Mouse (Mus musculus) heart, postnatal 14 days (tissue): ENCODE data around the gene Tmem262. TPM values are rescaled to one million over a fixed set of nuclear protein-coding genes. Genes with fewer than 3 reads are reported as not detected.

ENCODE experiments used
- DNase-seq, 2 experiments: peaks; one replicate each; pipeline ENCODE4 v3.0.0; 2021 to 2022
- intact Hi-C: fragments of 180-260 bp; cut with DNase I; formaldehyde crosslinking; loops from one replicate; pipeline ENCODE4 v1.15.1; 2025
- total RNA-seq, 2 experiments: library from RNA; stranded (reverse); gene quantifications; 2 replicates each; pipeline ENCODE4 v1.2.3; 2021

Tmem262 gene
- total RNA-seq, 2 experiments from 2014 or later, result not detected

DNA sequence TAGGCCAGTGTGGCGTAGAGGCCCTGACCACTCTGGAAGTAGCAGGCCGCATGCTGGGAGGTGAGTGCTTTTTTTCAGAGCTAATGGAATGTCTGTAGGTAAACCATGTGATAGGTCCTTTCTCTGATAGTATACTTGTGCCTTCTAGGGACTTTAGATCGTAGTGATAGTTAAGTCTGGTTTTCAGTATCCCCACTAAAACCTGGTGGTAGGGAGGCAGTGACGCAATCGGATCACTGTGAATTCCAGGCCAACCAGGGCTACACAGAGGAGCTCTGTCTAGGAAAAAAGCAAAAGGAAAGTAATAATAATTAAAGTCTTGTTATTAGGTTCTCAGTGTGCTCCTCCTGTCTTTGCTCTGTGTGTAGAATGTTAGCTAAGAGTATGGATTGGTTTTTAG is 21.3 kb upstream of the Tmem262 start:
- no peak for DNase-seq
- intact Hi-C loops, result no loop called here

DNA sequence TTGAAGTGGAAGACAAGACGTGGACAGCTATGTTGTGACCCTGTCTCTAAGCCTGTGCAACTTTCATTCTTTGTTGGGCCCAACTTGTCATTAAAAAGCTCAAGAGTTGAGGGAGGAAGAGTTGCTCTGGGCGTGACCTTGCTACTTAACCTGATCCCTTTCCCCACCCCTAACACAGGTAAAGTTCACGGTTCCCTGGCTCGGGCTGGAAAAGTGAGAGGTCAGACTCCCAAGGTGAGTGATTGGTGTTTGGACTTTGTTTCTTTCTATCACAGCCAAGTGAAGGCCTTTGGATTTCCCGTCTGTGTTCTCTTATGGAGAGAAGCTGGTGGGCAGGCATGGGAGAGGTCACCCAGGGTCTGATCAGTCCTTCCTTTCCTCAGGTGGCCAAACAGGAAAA is 20.9 kb upstream of the Tmem262 start:
- DNase-seq, result no peak
- intact Hi-C loops, result no loop called here

DNA sequence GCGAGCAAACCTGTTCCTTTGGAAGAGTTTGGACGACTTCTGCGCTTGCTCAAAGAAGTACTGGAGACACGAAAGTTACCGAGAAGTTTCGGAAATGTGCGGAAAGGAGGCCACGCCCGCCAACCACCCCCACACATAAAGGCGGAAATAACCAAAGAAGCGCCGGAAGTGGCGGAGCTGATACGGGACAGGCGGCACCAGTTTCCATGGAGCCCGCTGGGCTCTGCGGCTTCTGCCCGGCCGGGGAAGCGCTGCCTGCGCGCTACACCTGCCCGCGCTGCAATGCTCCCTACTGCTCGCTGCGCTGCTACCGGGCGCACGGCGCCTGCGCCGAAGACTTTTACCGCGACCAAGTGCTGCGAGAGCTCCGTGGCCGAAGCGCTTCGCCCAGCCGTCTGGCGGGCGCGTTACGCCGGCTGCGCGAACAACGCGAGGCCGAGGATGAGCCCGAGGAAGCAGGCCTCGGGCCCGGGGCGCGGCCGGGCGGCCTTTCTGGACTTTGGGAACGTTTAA is 18.8 kb upstream of the Tmem262 start, which contains the start of gene Znhit2:
Znhit2 (plus strand) TSS at position 172 of the 513 bp plus-strand sequence.
- intact Hi-C loops, result loop anchor here (10.0 kb wide), 1 partner anchor 274 kb away; the partner anchor contains the start of gene Men1
- DNase-seq, result peak; percentile 89 to 93

DNA sequence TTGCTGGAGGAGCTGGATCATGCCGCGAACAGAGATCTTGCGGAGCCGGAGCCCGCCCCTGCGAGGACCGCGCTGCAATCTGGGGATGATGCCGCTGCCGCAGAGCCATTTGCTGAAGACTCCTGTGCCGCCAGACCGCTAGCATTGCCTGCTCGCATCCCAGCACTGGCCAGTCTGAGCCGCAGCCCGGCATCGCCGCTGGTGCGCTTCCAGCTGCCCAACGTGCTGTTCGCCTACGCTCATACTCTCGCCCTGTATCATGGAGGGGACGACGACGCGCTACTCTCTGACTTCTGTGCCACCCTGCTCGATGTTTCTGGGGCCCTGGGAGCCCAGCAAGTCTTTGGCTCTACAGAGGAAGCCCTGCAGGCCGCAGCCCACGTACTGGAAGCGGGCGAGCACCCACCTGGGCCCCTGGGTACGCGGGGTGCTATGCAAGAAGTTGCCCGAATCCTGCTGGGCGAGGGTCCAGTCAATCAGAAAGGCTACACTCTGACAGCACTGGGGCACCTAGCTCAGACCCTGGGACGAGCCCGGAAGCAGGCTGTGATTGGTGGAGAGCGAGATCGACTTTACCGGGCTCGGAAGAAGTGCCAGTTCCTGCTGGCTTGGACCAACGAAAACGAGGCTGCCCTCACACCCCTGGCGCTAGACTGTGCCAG is 18.1 kb upstream of the Tmem262 start:
- intact Hi-C loops, result loop anchor here (10.0 kb wide), 1 partner anchor 273 kb away; the partner anchor contains the start of gene Men1
- peak in 1 of 2 experiments; percentile 45 for DNase-seq

DNA sequence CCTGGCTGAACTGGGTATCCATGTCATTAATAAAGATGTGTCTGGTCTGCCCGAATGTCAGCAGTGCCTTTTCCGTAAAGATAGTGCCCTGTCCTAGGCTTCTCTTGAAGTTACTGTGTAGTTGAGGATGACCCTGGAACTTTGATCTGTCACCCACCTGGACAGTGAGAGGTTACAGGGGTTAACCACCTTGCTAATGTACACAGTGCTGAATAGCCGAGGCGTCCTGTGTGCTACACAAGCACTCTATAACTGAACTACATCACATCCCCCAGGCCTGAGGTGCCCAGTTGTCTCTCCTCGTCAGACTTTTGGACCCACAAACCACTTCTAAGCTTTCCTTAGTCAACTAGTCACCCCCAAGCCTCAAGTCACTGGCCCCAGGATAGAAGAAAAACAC is 17.4 kb upstream of the Tmem262 start:
- intact Hi-C loops, result loop anchor here (10.0 kb wide), 1 partner anchor 272 kb away; the partner anchor contains the start of gene Men1
- no peak for DNase-seq

DNA sequence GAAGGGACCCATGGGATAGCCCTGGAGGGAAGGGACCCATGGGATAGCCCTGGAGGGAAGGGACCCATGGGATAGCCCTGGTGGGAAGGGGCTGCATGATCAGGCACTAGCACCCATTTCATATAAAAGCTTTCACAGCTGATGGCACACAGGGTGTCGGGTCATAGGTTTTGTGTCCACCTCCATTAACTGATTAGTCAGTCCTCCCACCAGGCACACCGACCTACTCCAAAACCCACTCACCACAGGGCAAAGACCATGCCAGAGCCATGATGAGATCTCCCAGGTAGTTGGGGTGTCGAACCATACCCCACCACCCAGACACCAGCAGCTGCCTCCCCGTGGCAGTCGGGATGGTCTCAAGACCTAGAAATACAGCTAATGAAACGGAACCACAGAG is 16.8 kb upstream of the Tmem262 start:
- no peak for DNase-seq
- intact Hi-C loops, result loop anchor here (10.0 kb wide), 1 partner anchor 272 kb away; the partner anchor contains the start of gene Men1

DNA sequence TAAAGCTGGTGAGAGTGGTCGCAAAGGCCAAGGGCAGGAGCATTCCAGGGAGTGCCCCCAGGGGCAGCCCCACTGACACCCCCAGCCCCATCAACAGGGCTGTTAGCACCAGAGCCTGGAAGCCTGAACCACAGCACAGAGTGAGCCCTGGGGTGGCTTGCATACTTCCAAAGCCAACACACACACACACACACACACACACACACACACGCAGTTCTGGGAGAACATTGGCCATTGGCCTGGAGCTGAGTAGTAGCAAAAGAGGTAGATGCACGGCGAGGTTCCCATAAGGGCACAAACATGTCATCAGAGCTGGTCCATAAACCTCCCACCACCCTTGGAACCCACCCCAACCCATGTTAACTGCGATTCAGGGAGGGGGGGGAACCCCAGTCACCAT is 13.3 kb upstream of the Tmem262 start:
- intact Hi-C loops, result loop anchor here (10.0 kb wide), 1 partner anchor 268 kb away; the partner anchor contains the start of gene Men1

DNA sequence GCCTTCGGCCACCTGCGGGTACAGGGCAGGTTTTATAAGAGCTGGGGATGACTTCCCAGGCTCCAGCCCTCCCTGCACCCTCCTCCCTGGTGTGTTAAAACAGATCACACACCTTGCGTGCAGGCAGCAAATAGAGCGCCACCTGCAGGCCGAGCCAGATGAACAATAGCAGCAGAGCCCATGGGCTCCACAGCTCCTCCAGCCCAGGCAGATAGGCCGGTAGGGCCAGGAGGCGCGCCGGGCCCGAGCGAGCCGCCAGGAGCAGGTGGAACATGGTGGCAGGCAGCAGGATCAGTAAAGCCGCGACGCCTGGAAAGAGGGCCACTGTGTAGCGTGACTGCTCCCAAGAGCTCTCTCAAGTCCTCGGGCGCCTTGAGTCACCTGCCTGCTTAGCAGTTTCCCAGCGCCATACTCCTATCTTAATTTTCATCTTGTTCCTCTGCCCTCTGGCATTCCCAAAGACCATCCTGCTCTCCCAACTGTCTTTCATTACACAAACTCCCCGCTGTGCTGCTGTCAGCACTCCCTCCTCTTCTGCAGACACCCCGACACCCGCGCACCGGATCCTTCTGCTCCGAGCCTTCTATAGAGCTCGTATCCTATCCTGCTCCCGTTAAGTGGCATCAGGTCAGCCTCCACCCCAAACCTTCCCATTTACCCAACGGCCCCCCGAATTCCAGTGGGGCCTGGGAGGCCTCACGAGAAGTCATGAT is 12.7 kb upstream of the Tmem262 start:
- intact Hi-C loops, result loop anchor here (10.0 kb wide), 1 partner anchor 268 kb away; the partner anchor contains the start of gene Men1
- peak; percentile 74 to 85 for DNase-seq

More for the DNA sequence above, 13.3 kb upstream of the Tmem262 start:
- no peak for DNase-seq

DNA sequence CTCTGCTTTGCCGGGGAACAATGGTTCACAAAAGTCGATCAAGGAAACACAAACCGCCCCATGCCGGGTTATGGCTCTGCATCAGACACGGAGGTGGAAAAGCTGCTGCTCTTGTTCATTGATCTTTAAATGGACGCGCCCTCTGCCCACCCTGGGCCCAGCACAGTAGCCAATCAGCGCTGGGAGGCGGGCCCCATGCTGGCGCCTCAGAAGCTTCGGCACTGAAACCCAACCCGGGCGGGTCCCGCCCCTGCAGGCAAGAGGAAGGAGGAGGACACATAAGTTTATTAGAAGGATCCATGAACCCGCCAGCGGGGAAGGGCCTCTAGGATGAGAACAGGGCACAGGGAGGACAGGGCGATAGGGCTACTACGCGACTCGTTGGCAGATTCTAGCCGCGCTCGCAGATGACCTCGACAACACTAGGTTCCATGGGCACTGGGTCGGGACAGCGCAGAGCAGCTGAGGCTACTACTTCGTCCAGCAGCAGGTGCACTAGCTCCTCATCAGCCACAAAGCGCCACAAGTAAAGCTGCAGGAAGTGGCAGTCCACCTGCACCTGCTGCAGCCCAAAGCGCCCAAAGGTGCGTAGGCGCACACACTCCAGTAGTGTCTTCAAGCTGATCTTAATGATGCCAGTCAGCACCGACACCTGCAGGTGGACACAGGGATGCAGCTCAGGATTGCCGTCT is 12.0 kb upstream of the Tmem262 start, which contains the start of gene Tm7sf2:
Tm7sf2 (minus strand) TSS at position 650 of the 692 bp plus-strand sequence.
- intact Hi-C loops, result loop anchor here (10.0 kb wide), 1 partner anchor 267 kb away; the partner anchor contains the start of gene Men1
- DNase-seq, result peak; percentile 89 to 90

DNA sequence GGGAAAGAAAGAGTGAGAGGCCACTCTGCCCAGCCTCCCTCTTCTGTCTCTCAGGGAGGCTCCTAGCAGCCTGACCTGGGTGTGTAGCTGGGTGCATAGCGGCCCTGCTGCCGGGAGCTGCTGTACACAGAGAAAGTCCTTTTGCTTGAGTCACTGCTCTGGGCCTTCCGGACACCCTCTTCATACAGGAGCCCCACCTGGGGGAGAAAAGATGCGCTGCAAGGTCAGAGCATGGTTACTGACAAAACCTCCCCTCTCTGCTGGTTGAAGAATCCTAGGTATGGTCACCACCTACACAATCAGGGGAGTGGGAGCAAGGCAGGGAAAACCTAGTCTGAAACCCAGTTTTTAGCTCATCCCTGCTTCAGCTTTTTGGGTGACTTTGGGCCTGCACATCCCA is 10.9 kb upstream of the Tmem262 start:
- intact Hi-C loops, result loop anchor here (10.0 kb wide), 1 partner anchor 266 kb away; the partner anchor contains the start of gene Men1
- DNase-seq, result no peak

DNA sequence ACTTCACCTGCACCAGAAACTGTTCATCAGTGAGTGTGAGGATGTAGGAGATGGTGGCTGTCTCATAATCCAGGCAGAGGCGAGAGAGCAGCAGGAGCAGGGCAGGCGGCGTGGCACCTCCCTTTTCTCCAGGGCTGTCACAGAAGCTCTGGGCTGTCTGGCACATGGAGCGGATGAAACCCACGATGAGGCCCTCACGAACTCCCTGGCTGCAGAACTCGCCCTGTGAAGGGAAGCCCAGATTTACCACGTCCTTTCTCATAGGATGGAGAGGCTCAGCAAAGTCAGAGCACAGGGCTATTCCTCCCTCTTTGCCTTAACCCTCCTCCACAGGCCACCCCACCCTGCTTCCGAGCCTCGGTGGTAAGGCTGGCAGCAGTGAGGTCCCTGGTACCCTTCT is 10.0 kb upstream of the Tmem262 start:
- intact Hi-C loops, result loop anchor here (10.0 kb wide), 1 partner anchor 265 kb away; the partner anchor contains the start of gene Men1
- no peak for DNase-seq

DNA sequence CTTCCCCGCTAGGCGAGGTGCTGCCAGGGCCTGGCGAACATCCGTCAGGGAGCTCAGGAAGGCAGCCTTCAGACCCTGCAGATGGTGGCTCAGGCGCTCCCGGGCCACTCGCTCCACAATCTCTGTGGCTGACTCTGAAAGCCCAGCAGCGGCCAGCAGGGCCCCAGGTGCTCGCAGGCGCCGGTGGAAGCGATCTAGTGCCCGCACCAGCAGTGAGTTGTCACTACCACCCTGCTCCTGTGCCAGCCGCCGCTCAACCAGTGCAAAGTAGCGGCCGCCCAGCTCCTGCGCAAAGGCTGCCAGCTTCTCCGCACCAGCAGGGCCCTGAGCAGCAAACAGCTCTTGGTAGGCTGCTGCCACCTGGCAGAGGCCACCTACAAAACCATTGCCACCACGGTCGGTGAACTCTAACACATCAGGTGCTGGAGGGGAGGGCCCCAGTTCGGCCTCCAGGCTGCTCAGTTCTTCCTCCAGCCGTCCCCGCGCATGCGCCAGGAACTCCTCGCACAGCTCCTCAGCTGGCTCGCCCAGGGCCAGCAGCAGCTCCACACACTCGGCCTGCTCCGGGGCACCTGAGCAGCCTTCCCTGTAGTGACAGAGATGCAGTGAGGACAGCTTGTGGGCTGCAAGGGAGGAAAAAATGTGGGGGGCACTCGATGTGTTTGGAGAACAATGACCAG is 9.1 kb upstream of the Tmem262 start:
- intact Hi-C loops, result no loop called here
- DNase-seq, result no peak

DNA sequence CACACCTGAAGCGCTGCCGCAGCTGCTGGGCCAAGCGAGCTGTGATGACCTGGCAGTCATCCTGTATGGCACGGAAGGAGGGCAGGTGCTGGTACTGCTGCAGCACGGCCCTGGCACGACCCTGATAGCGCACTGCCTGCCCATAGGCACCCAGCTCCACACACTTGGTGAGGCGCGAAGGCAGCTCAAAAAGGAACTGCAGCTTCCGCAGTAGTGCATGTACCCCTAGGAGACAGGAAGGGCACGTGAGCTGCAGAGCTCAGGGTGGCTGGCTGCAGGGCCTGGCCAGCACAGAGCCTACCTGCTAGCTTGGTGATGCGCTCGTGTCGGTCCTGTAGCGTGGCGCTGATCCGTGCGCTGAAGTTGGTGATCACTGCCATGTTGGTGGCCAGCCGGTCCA is 8.6 kb upstream of the Tmem262 start:
- intact Hi-C loops, result no loop called here
- no peak for DNase-seq

DNA sequence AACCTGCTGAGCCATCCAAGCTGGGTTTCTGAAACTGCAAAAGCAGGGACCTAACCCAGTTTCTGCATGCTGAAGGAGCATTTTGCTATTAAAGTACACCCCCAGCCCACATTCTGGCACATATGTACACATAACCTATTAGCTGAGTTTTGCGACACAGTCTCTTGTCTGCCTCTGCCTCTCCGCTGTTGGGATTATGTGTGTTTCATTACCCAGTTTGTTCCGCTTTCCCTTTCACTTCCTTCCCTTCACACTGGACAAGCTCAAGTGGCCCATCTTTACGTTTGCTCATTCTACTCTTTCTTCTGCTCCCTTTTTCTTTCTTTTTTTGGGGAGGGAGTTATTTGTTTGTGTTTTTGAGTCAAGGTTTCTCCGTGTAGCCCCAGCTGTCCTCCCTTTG is 5.9 kb upstream of the Tmem262 start:
- DNase-seq, result no peak
- intact Hi-C loops, result no loop called here

DNA sequence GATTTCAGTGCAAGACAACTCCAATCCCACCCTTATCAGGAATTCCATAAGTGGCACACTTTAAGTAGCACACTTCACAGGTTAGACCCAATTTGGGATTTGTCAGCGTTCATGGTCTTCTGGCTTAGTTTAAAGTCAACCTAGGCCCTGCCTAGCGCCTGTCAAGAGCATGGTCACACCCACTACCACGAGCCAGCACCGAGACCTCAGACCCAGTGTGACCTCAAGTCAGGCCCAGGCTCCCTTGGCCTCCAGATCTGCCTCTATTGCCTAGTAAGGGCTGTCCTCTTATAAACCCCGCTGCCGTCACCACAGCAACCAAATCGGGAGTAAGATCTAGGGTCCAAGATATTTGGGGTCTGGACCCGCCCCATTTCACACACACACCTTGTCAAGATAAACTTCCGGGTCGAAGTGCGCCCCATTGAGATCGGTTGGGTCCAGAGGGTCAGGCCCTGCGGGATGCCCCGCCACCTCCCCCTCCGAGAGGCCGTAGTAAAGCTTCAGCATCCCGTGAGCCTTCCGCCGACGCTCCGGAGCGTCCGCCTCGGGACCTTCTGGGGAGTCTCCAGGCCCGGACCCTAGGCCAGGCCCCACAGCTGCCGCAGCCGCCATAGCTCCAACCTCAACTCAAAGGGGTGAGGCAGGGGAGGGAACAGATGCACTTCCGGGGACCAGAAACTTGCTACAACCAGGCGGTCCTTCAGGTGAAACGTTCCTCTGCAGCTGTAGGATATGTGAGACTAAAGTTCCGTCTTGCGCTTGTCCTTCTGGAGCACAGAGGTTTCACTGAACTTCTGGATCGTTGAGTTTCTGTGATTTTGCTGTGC is 3.1 kb upstream of the Tmem262 start, which contains the start of gene Vps51:
Vps51 (minus strand) TSS at position 668 of the 830 bp plus-strand sequence.
- DNase-seq, result peak; percentile 79 to 89
- intact Hi-C loops, result no loop called here

DNA sequence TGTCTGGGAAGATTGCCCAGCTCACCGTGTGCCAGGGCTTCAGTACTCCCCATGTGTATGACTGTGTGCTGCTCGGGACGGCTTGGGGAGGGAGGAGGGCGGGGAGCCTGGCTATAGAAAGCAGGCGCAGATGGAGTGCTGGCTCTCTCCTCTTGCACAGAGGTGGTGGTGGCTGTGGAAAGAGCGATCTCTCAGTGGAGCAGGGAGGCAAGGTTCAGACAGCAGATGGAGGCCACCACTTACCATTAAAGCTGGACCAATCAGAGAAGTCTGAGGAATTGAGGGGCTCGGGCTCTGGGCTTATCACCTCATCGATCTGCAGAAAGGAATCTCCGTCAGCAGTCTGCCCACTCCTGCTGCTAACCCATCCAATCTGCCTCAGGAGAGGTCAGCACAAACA is 2.3 kb downstream of the Tmem262 start, which contains the start of gene Gm28374:
Gm28374 (minus strand) TSS at position 101 of the 400 bp plus-strand sequence.
- DNase-seq, result no peak
- intact Hi-C loops, result no loop called here

DNA sequence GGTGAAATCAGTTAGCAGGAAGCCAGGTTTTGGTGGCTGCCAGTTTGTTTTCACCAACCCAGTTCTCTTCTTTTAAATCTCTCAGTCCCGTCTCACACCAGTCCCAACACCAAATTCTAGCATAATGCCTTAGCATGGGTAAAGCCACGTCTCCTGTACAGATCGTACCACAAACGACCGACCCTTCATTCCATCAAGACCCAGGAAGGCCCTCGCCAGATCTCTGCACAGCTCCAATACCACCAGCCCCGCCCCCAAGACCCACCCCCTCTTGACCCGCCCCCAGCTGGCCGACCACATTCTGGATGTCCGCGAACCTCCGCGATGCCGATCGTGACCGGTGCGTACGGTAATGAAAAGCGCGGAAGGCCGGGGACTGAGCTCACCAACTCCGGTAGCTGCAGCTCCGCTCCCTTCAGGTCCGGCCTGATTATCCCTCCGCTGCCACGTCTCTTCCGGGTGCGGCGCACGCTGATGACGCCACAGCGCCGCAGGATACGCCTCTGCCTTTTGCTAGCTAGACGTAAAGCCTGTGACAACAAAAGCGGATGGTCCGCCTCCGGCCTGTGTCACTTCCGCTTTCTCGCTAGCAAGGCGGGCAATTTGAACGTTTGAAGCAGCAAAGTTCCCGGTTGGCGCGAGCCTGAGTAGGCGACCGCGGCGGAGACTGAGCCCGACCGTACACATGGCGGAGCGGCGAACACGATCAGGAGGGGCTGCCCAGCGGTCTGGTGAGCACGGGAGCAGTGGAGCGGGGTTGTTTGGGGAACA is 4.8 kb downstream of the Tmem262 start, which contains the start of the genes Zfpl1 and Cdca5:
Zfpl1 (minus strand) TSS at position 479 of the 771 bp plus-strand sequence.
Cdca5 (plus strand) TSS at position 506 of the 771 bp plus-strand sequence.
- intact Hi-C loops, result loop anchor here (2.0 kb wide), 1 partner anchor 28 kb away; the partner anchor contains the start of genes Fau and Mrpl49
- DNase-seq, result peak; percentile 96 to 98
